Mouse (Mus musculus): ENCODE measurements around the gene Gm36028. TPM values are rescaled to one million over a fixed set of nuclear protein-coding genes. Genes with fewer than 3 reads are reported as not detected.

Gene Gm36028
- polyA plus RNA-seq, 1 experiment from 2014 or later = not detected

DNA sequence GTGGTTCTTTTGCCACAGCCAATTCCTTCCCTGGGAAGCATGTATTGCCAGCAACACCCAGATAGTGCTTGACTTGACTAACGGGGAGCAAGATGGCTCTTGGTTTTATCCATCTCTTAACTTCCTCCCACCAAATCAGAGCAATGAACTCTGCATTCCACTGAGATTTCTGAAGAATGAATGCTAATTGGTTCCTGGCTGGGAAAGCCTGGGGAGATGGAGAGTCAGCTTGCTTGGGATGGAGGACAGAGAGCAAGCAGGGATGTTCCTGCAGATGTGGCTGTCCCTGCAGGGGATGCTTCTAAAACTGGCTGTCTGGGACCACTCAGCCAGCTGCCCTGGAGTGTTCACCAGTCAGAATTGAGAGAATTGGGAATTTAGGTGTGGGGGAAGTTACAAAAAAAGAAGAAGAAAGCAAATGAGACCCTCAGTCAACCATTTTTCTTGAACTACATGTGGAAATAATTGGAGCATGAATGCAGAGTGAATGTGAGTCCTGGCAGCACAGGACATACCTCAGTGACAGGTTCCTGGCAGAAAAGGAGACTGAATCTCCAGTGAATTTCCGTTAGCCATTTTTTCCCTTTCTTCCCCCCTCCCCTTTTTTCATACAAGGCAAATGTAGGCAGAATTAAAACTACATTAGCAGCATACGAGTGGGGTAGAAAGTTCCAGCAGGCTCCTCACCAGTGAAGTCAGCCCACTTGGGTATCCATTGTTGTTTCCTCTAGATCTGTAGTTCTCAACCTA, 55.0 kb downstream of the Gm36028 start:
- H3K9ac ChIP-seq (replicated peaks) = no peak overlapping the region
- H3K4me3 ChIP-seq (replicated peaks) = no peak overlapping the region
- no peaks in the 10 kb centered on the region; the same call in 1 of the 2 replicates for H3K36me3 ChIP-seq
- no peaks in the 10 kb centered on the region for H3K27me3 ChIP-seq (replicated peaks)
- 83% methylated on average over 3 of the region's 3 CpGs for WGBS
- H3K27ac ChIP-seq (replicated peaks) = no peak overlapping the region
- no peak for ATAC-seq (ENCODE audit: low FRiP score)
- H3K9me3 ChIP-seq (replicated peaks) = no peaks in the 10 kb centered on the region
- H3K4me1 ChIP-seq = peaks cover 37% of the 10 kb centered on the region
- H3K4me2 ChIP-seq = no peak overlapping the region

- H3K4me3 ChIP-seq (replicated peaks) = no peak overlapping the region
- no peak overlapping the region for H3K4me2 ChIP-seq
- no peak overlapping the region for H3K9ac ChIP-seq (replicated peaks)
- 96% methylated on average over 9 of the region's 9 CpGs for WGBS
- no peaks in the 10 kb centered on the region; the same call in 1 of the 2 replicates for H3K36me3 ChIP-seq
- no peaks in the 10 kb centered on the region for H3K27me3 ChIP-seq (replicated peaks)
- H3K4me1 ChIP-seq = peaks cover 27% of the 10 kb centered on the region
- ATAC-seq (ENCODE audit: low FRiP score) = no peak; the same call in 1 of the 2 replicates
- no peak overlapping the region for H3K27ac ChIP-seq (replicated peaks)
- H3K9me3 ChIP-seq (replicated peaks) = no peaks in the 10 kb centered on the region
Measured at GRCm38 (mm10) chr16:37803387-37803950, 57.5 kb downstream of the Gm36028 start.

GRCm38 (mm10) chr16:37802686-37803295, 58.2 kb downstream of the Gm36028 start:
- H3K27ac ChIP-seq (replicated peaks) = peak overlapping the region; percentile 54; the same call in 1 of the 2 replicates

DNA sequence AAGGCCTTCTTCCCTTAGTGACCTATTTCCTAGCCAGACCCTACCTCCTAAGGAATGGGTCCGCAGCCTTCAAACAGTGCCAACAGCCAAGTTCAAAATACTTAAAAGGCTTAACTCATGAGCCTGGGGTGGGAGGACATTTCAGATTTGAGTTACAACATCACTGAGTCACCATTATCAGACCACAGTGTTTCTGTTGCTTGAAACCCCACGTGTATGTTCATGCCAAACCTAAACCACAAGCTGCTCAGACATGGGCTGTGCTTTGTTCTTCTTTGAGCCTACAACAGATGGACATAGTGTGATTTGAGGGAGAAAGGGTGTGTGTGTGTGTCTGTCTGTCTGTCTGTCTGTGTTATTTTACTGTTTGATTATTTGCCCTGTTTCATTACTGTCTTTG, 59.8 kb downstream of the Gm36028 start:
- no peak overlapping the region for H3K4me2 ChIP-seq
- WGBS = 78% methylated on average over 2 of the region's 2 CpGs
- H3K36me3 ChIP-seq = no peaks in the 10 kb centered on the region; the same call in 1 of the 2 replicates
- H3K27ac ChIP-seq (replicated peaks) = no peak overlapping the region
- no peak for ATAC-seq (ENCODE audit: low FRiP score)
- no peaks in the 10 kb centered on the region for H3K27me3 ChIP-seq (replicated peaks)
- no peak overlapping the region for H3K9ac ChIP-seq (replicated peaks)
- H3K4me1 ChIP-seq = peaks cover 16% of the 10 kb centered on the region
- H3K4me3 ChIP-seq (replicated peaks) = no peak overlapping the region
- H3K9me3 ChIP-seq (replicated peaks) = no peaks in the 10 kb centered on the region

More at GRCm38 (mm10) chr16:37802686-37803295, 58.2 kb downstream of the Gm36028 start:
- 48% methylated on average over 4 of the region's 4 CpGs for WGBS
- H3K9me3 ChIP-seq (replicated peaks) = no peaks in the 10 kb centered on the region
- H3K4me3 ChIP-seq (replicated peaks) = no peak overlapping the region
- ATAC-seq (ENCODE audit: low FRiP score) = peak; percentile 69; the same call in 1 of the 2 replicates
- H3K4me2 ChIP-seq = no peak overlapping the region
- no peak overlapping the region for H3K9ac ChIP-seq (replicated peaks)
- H3K36me3 ChIP-seq = no peaks in the 10 kb centered on the region; the same call in 1 of the 2 replicates
- H3K27me3 ChIP-seq (replicated peaks) = no peaks in the 10 kb centered on the region
- H3K4me1 ChIP-seq = peaks cover 24% of the 10 kb centered on the region

Other genes starting within 250 kb of the Gm36028 start
- 60.2 and 69.7 TPM in 2 replicates for gene Ndufb4, start 206.7 kb downstream of the Gm36028 start, polyA plus RNA-seq (2015; fragmentation: Nextera tagmentation; extraction: Ambion mirVana)
- gene Fstl1, start 84.3 kb downstream of the Gm36028 start, polyA plus RNA-seq (2015; fragmentation: Nextera tagmentation; extraction: Ambion mirVana) = 123 and 145 TPM in 2 replicates
- gene Lrrc58, start 7.2 kb upstream of the Gm36028 start, polyA plus RNA-seq (2015; fragmentation: Nextera tagmentation; extraction: Ambion mirVana) = 45.3 and 46.1 TPM in 2 replicates
- 3.3 and 4.0 TPM in 2 replicates for gene Gpr156, start 55.4 kb upstream of the Gm36028 start, polyA plus RNA-seq (2015; fragmentation: Nextera tagmentation; extraction: Ambion mirVana)
- 130 and 145 TPM in 2 replicates for gene Gsk3b, start 227.9 kb upstream of the Gm36028 start, polyA plus RNA-seq (2015; fragmentation: Nextera tagmentation; extraction: Ambion mirVana)

All from neural tube, embryonic 15.5 days (tissue).